Mouse (Mus musculus): ENCODE results near the gene Chek2.

- TF ChIP-seq UBTF (IDR thresholded peaks at IDR 0.05; ENCODE audit: borderline replicate concordance, insufficient read depth, low read depth, low read length): no peak
- TF ChIP-seq CHD2 (IDR thresholded peaks at IDR 0.05; ENCODE audit: low read length): no peak
- no peak for TF ChIP-seq USF1 (IDR thresholded peaks at IDR 0.05; ENCODE audit: low read depth, low read length)
- no peak for TF ChIP-seq GABPA (IDR thresholded peaks at IDR 0.05; ENCODE audit: low read depth, low read length)
- no peak for TF ChIP-seq EP300 (IDR thresholded peaks at IDR 0.05; ENCODE audit: low read depth in 1 of 2, low read length in 2 of 2)
- TF ChIP-seq CTCF (IDR thresholded peaks at IDR 0.05 in 2 of 3, conservative IDR thresholded peaks at IDR 0.05 in 1 of 3; ENCODE audit: control insufficient read depth in 1 of 3, insufficient read depth in 1 of 3, low read depth in 2 of 3, low read length in 3 of 3, poor library complexity in 1 of 3, severe bottlenecking in 1 of 3): no peak
- TF ChIP-seq POLR2A (IDR thresholded peaks at IDR 0.05; ENCODE audit: control insufficient read depth in 1 of 2, insufficient read depth in 1 of 2, low read depth in 1 of 2, low read length in 2 of 2, poor library complexity in 1 of 2): no peak
- no peak for TF ChIP-seq ZMIZ1 (IDR thresholded peaks at IDR 0.05; ENCODE audit: low read depth, low read length)
- no peak for TF ChIP-seq TAL1 (IDR thresholded peaks at IDR 0.05; ENCODE audit: low read length)
- TF ChIP-seq POLR2AphosphoS2 (IDR thresholded peaks at IDR 0.05; ENCODE audit: low read length): no peak
- no peak for TF ChIP-seq E2F4 (IDR thresholded peaks at IDR 0.05; ENCODE audit: borderline replicate concordance, low read depth, low read length)
- no peak for TF ChIP-seq MXI1 (IDR thresholded peaks at IDR 0.05; ENCODE audit: low read depth, low read length)
- TF ChIP-seq HCFC1 (IDR thresholded peaks at IDR 0.05; ENCODE audit: low read depth, low read length): no peak
Measured at GRCm38 (mm10) chr5:110801036-110801624, 38.6 kb upstream of the Chek2 start.
